Mouse (Mus musculus) C2C12 (cell line): ENCODE data around the gene Slc39a2. TPM values are rescaled to one million over a fixed set of nuclear protein-coding genes. Genes with fewer than 3 reads are reported as not detected.

Experiments used
- H3K27me3 ChIP-seq: one replicate; pipeline ENCODE4 v1.6.1; 2011; ENCODE audit not compliant: control insufficient read depth, insufficient read depth, insufficient read length
- H3K36me3 ChIP-seq: one replicate; pipeline ENCODE4 v1.6.1; 2011; ENCODE audit not compliant: control insufficient read depth, insufficient read depth
- H3K4me3 ChIP-seq: one replicate; pipeline ENCODE4 v1.5.1; 2011; ENCODE audit warnings: mild to moderate bottlenecking, control low read depth; ENCODE audit not compliant: poor library complexity, insufficient read depth, severe bottlenecking
- H3K79me2 ChIP-seq: one replicate; pipeline ENCODE4 v1.6.1; 2011; ENCODE audit not compliant: control insufficient read depth, insufficient read depth
- H3K79me3 ChIP-seq: one replicate; pipeline ENCODE4 v1.6.1; 2011; ENCODE audit warnings: low read depth, control low read depth
- H3ac ChIP-seq: one replicate; pipeline ENCODE3; 2011; ENCODE audit warnings: low read depth; ENCODE audit not compliant: control insufficient read depth, insufficient read length
- CEBPB ChIP-seq: IDR thresholded peaks from one replicate; pipeline ENCODE4 v1.6.1; 2011; ENCODE audit warnings: low read depth, mild to moderate bottlenecking, control low read depth, moderate library complexity
- CTCF ChIP-seq: IDR thresholded peaks from one replicate; pipeline ENCODE4 v1.5.1; 2011; ENCODE audit not compliant: control insufficient read depth, insufficient read depth, insufficient read length
- FOSL1 ChIP-seq: IDR thresholded peaks from one replicate; pipeline ENCODE4 v1.8.0; 2011; ENCODE audit warnings: mild to moderate bottlenecking, low read length; ENCODE audit not compliant: poor library complexity, insufficient read depth, severe bottlenecking
- MAX ChIP-seq: IDR thresholded peaks from one replicate; pipeline ENCODE4 v1.6.1; 2011; ENCODE audit warnings: mild to moderate bottlenecking, control low read depth
- MYOD1 ChIP-seq: IDR thresholded peaks from one replicate; pipeline ENCODE4 v1.6.1; 2011; ENCODE audit warnings: low read depth; ENCODE audit not compliant: control insufficient read depth, insufficient read length
- MYOG ChIP-seq: IDR thresholded peaks from one replicate; pipeline ENCODE4 v1.6.1; 2011; ENCODE audit not compliant: control insufficient read depth, insufficient read length; ENCODE audit errors: extremely low read depth
- USF1 ChIP-seq: IDR thresholded peaks from one replicate; pipeline ENCODE4 v1.6.1; 2011; ENCODE audit warnings: low read depth, mild to moderate bottlenecking, control low read depth, moderate library complexity
- polyA plus RNA-seq: library from polyadenylated mRNA; unstranded; fragments of >200 nt; fragmentation: generic; extraction: Trizol; gene quantifications from one replicate; pipeline ENCODE4 v1.2.1, GENCODE M21; 2012; ENCODE audit warnings: missing spikeins

Gene Slc39a2
- polyA plus RNA-seq, 1 experiment = 0.08 TPM

- Histone ChIP-seq H3K79me3 (no peaks in the 10 kb centered on the region), H3K4me3 (no peak overlapping the region), H3K27me3 (no peaks in the 10 kb centered on the region), H3K36me3 (no peaks in the 10 kb centered on the region), H3ac (no peak overlapping the region), H3K79me2 (no peaks in the 10 kb centered on the region)
- TF ChIP-seq MYOD1 = no peak
Measured at GRCm38 (mm10) chr14:51939005-51939404, 46.3 kb downstream of the Slc39a2 start.

DNA sequence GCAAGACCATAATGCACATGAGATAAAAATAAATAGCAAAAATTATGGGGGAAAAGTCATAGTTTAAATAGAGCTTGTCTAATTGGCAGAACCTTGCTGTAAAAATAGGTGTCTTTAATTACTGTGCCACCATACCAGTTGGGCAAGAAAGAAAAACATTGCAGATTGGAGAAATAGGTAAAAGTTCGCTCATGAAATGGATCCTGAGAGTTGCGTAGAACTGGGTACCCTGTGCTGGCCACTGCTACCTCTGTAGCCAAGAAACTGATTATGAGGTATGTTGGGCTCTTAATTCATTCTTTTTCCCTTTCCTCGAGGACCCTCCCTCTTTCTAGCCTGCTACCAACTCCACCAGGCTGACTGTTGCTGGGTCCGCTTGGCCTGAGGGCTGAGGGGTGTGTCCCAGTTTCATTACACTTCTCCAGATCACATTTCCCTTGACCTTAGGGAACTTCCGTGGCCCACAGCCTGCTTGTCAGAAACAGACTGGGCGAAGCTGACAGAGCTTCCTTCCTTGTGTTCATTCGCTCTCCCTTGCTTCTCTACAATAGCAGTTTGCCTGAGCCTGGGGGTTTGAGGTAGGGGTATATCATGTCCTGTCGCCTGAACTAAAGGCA lies 48.4 kb downstream of the Slc39a2 start:
- H3ac ChIP-seq = no peak overlapping the region
- no peak overlapping the region for H3K4me3 ChIP-seq
- no peaks in the 10 kb centered on the region for H3K79me3 ChIP-seq
- H3K36me3 ChIP-seq = no peaks in the 10 kb centered on the region
- no peaks in the 10 kb centered on the region for H3K27me3 ChIP-seq
- no peak for TF ChIP-seq FOSL1
- no peak for TF ChIP-seq CTCF
- H3K79me2 ChIP-seq = no peaks in the 10 kb centered on the region

GRCm38 (mm10) chr14:51941577-51941976 lies 48.9 kb downstream of the Slc39a2 start:
- no peak for TF ChIP-seq CTCF
- TF ChIP-seq MAX = no peak
- TF ChIP-seq CEBPB = no peak
- no peak for TF ChIP-seq USF1
- no peak for TF ChIP-seq MYOG
- no peak for TF ChIP-seq FOSL1
- TF ChIP-seq MYOD1 = no peak
- H3K27me3 ChIP-seq = no peaks in the 10 kb centered on the region
- H3K79me2 ChIP-seq = no peaks in the 10 kb centered on the region
- no peak overlapping the region for H3ac ChIP-seq
- H3K36me3 ChIP-seq = no peaks in the 10 kb centered on the region
- no peaks in the 10 kb centered on the region for H3K79me3 ChIP-seq
- H3K4me3 ChIP-seq = no peak overlapping the region

GRCm38 (mm10) chr14:51942236-51942635 lies 49.5 kb downstream of the Slc39a2 start:
- H3K79me2 ChIP-seq = no peaks in the 10 kb centered on the region
- no peak overlapping the region for H3ac ChIP-seq
- TF ChIP-seq MYOG (no peak), MYOD1 (no peak), CTCF (no peak), USF1 (no peak), MAX (no peak), CEBPB (no peak)
- H3K27me3 ChIP-seq = no peaks in the 10 kb centered on the region
- no peaks in the 10 kb centered on the region for H3K79me3 ChIP-seq
- no peak overlapping the region for H3K4me3 ChIP-seq
- no peaks in the 10 kb centered on the region for H3K36me3 ChIP-seq

GRCm38 (mm10) chr14:51943336-51943735 lies 50.6 kb downstream of the Slc39a2 start:
- H3ac ChIP-seq = no peak overlapping the region
- TF ChIP-seq CTCF (no peak), USF1 (no peak)

More at GRCm38 (mm10) chr14:51943336-51943735, 50.6 kb downstream of the Slc39a2 start:
- Histone ChIP-seq H3K79me2 (no peaks in the 10 kb centered on the region), H3K36me3 (no peaks in the 10 kb centered on the region), H3K27me3 (no peaks in the 10 kb centered on the region), H3K79me3 (no peaks in the 10 kb centered on the region), H3K4me3 (no peak overlapping the region)

Other genes with a start within 250 kb of the Slc39a2 start
- gene Gm17079, start 197.4 kb upstream of the Slc39a2 start, polyA plus RNA-seq = not detected
- not detected for gene Gm5800, start 175.7 kb upstream of the Slc39a2 start, polyA plus RNA-seq
- not detected for gene Ang4, start 119.3 kb upstream of the Slc39a2 start, polyA plus RNA-seq
- gene AY358078, start 92.8 kb upstream of the Slc39a2 start, polyA plus RNA-seq = not detected
- not detected for gene Ear6, start 39.2 kb upstream of the Slc39a2 start, polyA plus RNA-seq
- gene Mettl17, start 8.0 kb upstream of the Slc39a2 start, polyA plus RNA-seq = 20.1 TPM
- 24.7 TPM for gene Ndrg2, start 21.3 kb downstream of the Slc39a2 start, polyA plus RNA-seq
- gene Tppp2, start 25.5 kb downstream of the Slc39a2 start, polyA plus RNA-seq = not detected
- not detected for gene Rnase13, start 29.9 kb downstream of the Slc39a2 start, polyA plus RNA-seq
- gene Arhgef40, start 91.8 kb downstream of the Slc39a2 start, polyA plus RNA-seq = 55.6 TPM
- gene Tmem253, start 122.8 kb downstream of the Slc39a2 start, polyA plus RNA-seq = 0.46 TPM
- 17.6 TPM for gene Zfp219, start 127.8 kb downstream of the Slc39a2 start, polyA plus RNA-seq
- gene Olfr221, start 149.6 kb downstream of the Slc39a2 start, polyA plus RNA-seq = not detected
- 231 TPM for gene Hnrnpc, start 211.1 kb downstream of the Slc39a2 start, polyA plus RNA-seq
- 2.4 TPM for gene Rpgrip1, start 217.8 kb downstream of the Slc39a2 start, polyA plus RNA-seq